Mouse (Mus musculus): ENCODE measurements around the gene 2310061I04Rik. TPM values are rescaled to one million over a fixed set of nuclear protein-coding genes. Genes with fewer than 3 reads are reported as not detected.

The 2310061I04Rik gene
- total RNA-seq, 2 experiments from 2014 or later = 9.8 to 28.4 TPM

DNA sequence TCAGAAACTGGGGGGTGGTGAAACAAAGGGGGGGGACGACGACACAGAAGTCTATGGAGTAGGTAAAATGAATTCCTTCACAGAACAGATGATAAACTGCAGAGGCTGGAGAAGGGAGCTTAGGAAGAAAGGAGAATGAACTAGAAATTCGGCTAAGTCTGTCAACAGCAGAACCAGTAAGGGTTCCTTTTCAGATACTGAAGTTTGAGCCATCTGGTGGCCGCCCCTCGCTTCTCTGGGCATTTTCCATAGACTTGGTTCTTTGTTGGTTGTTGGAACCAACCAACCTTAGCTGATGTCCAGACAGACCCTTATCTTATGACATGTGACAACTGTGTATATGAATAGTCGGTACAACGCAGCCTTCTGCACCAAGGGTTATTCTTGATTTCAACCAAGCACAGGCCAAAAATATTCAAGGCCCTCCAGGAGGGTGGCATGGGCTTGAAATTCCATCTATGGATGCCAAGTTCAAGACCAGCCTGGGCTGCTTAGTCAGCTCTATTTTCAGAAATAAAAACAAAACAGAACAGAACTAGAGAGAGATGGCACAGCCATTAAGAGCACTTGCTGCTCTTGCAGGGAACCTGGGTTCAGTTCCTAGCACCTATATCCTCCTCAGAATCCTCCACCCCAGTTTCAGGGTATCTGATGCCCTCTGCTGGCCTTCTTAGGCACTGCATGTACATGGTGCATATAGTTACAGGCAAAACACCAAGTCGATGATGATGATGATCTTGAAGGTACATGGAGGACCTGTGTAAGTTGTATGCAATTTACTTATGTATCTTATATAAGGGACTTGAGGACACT lies 26.1 kb downstream of the 2310061I04Rik start:
- no peak for ATAC-seq (ENCODE audit: poor library complexity, severe bottlenecking)

DNA sequence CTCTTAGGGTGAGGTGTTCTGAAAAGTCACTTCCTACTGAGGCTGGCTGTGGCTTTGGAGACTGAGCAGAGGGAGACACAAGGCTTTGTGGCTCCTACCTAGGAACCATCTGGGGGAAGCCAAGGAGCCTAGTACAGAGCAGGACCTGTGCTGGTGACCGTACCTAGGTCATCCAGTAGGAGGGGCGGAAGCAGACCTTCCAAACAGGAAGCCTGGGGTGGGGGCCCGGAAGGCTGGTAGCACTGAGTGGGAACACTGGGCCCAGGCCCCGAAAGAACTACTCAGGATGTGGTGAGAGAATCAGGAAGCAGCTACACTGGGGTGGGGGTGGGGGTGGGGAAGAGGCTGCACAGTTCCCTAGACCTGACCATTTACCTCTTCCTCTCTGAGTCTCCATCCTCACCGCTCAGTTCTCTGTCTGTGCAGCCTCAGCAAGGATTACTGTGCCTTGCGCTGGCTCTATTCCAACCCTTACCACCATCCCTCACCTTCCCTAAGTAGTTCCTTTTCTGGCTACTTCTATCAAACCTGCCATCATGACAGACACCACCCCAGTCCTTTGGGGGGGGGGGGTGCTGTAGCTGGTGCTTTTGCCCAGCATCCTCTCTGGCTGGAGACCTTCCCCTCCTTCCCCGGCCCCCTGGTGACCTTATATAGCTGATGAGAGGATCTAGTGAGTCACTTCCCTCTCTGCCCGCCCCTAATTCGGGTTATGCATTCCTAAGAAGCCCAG lies 26.9 kb downstream of the 2310061I04Rik start:
- peak; percentile 54 for ATAC-seq (ENCODE audit: poor library complexity, severe bottlenecking)

DNA sequence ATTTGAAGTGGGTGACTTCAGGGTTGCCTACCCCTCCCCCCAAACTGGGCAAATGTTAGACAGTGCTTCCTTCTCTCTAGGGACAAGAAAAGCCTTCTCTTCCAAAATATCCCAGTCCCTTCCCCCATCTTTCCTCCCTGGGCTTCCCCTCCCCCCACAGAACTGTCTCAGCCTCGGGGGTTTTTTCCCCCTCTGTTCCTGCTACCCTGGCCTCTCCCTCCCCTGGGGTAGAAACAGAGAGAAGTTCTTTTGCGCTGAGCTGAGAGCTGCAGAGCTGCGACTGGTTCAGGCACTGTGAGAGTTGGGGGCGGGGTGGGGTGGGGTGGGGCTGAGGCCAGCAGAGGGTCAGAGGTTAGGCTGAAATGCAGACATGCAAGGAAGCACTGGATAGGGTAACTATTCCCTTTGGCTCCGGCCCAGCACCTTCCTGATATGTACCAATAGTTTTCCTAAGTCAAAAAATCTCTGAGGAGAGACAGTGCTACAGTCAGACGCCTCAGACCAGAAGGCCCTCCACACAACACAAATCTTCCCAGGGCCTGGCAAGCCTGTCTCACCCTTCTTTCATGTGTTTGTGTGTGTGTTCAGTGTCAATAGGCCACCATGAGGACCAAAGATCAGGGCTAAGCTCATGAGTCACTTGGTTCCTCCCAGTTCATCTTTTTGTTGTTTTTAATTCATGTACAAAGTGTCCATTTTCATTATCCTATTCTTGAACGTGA lies 27.7 kb downstream of the 2310061I04Rik start:
- ATAC-seq (ENCODE audit: poor library complexity, severe bottlenecking) = no peak

DNA sequence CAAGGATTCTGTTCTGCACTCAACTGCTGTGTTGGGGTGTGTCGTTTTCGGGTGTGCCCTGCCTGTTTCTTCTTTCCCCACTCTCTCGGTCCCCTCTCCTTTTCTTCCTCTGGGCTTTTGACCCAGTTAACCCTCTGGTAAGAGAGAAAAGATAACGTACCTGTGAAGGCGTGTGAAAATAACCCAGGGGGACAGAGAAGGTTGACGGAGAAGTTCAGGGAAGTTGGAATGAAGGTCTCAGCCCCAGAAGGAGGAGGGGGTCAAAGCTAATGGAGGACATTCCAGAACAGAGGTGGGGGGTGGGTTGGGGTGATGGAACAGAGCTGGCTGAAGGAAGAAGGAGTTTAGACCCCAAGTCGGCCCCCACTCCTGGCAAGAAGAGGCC lies 28.3 kb downstream of the 2310061I04Rik start:
- no peak for ATAC-seq (ENCODE audit: poor library complexity, severe bottlenecking)

DNA sequence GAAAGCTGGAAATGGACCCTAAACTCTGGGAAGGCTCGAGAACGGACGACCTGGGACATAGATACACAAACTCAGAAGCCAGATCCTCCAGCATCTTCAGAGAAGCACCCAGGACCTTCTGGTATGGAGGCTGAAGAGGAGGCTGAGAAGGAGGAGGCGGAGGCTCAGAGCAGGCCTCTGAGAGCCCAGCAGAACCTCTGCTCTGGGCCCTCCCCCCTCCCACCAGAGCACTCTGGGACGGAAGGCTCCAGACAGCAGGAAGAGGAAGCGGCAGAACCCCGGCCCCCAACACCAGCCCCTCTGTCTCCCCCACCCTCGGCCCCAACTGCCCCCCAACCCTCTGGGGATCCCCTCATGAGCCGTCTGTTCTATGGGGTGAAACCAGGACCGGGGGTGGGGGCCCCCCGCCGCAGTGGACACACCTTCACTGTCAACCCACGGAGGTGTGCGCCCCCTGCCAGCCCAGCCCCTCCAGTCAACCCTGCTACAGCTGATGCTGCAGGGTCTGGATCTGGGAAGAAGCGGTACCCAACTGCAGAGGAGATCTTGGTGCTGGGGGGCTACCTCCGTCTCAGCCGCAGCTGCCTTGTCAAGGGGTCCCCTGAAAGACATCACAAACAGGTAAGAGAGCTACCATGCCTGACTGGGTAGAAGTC lies 28.9 kb downstream of the 2310061I04Rik start:
- ATAC-seq (ENCODE audit: poor library complexity, severe bottlenecking) = peak; percentile 41

DNA sequence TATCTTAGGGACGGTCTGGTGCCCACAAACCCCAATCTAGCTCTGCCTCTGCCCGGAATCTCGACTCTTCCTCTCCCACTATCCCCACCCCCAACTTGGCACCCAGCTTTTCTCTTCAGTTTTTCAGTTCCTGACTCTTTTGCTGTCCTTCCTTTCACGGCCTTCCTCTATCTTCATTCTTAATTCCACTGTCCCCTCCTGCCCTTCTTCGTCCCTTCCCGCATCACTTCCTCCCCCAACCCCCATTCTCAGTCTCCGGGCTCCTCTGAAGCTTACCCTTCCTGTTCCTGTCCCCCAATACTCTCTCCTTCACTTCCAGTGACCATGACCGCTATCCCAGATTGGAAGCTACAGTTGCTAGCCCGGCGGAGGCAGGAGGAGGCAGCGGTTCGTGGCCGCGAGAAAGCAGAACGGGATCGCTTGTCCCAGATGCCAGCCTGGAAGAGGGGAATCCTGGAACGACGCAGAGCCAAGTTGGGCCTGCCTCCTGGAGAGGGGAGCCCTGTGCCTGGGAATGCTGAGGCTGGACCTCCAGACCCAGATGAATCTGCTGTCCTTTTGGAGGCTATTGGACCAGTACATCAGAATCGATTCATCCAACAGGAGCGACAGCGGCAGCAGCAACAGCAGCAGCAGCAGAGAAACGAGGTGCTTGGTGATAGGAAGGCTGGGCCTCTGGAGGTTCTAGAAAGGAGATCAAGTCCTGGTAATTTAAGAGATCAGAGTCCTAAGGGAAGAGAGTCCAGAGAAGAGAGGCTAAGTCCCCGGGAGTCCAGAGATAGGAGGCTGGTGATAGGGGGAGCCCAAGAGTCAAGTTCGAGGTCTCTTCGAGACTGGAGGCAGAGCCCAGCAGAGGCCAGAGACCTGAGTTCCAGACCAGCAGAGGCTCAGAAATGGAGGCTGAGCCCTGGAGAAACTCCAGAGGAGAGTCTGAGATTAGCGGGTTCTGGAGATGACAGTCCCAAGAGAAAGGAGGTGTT lies 30.0 kb downstream of the 2310061I04Rik start:
- 0 out of 2 replicates have a peak, but pooled peaks have one; percentile 16 for ATAC-seq (ENCODE audit: poor library complexity, severe bottlenecking)

DNA sequence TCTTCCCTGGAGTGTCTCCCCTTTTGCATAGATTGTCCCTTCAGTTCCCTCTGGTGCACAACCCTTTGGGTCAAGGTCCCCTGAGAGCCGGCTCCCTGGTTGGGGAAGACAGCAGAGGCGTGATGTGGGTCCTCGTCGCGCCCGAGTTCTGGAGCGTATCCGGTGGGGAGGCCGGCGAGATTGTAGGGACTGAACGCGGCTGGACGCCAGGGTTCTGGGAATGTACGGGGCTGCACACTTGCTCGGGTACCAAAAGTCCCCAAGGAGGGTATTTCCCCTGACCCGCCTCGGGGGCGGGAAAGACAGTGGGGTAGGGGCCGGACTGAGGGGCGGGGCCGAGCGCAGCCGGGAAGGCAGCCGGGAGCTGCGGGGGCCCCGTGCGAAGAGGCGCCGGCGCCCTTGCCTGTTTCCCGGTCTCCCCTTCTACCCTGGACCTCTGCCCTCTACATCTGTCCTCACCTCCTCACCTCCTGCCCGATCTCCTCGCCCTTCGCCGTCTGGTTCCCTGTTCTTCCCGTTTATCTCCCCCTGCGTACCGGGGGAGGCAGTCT lies 30.9 kb downstream of the 2310061I04Rik start:
- no peak for ATAC-seq (ENCODE audit: poor library complexity, severe bottlenecking)

DNA sequence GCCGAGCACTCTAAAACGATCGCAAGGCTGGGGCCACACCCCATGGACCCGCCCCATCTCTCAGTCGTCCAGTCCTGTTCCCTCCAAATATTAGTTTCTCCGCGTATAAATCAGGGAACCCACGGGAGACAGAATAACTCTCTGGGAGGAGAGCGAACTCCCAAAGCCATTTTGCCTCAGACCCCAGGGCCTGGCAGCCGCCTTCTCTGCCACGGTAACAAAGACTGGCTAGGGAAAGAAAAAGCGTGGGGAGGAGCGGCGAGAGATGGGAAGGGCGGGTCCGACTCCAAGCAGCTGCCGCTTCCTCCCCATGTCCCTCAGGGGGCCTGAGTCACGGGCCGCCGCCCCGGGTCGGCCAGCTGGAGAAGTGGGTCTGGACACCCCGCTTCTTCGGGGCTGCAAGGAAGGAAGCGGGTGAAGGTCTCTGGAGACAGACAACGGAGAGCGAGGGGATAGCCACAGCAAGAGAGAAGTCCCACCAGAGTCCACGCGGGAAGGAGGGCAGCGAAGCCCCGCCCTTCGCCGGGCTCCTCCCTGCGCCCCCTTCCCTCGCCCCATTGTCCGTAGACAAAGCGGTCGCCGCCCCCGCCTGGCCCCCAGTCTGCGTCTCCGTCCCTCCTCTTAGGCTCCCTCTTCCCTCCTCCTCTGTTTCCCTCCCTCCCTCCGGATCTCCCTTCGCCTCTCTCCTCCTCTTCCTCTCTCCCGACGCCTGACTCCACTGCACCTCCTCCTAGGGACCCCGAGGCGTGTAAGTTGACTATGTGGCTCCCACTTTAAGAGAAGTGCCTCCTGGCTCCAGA lies 31.6 kb downstream of the 2310061I04Rik start, which contains the start of gene Ppp1r18:
Ppp1r18 (plus strand) TSS at position 113 of the 800 bp plus-strand sequence.
- peak; percentile 25 for ATAC-seq (ENCODE audit: poor library complexity, severe bottlenecking)

DNA sequence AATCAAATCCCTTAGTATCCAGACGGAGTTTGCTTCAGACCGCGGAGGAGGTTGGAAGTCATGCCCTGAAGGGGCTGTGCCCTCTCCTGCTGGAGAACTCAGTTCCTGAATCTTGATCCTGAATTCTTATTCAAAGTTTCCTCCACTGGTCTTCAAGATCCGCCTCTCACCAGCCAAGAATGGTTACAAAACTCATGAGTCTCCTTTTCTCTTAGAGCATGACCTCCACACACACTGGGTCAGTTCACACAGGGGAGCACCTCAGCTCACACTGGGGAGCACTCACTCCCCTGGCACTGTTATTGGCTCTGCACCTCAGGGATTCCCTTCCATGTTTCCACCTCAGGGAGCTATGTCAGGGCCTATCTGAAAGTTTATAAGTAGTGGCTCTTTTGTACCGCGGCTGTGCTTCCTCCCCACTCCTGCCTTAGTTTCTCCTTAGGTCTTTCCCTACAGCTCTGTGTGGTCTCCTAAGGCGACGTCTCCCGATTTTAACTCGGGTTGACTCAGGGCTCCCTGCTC lies 32.3 kb downstream of the 2310061I04Rik start:
- ATAC-seq (ENCODE audit: poor library complexity, severe bottlenecking) = no peak

DNA sequence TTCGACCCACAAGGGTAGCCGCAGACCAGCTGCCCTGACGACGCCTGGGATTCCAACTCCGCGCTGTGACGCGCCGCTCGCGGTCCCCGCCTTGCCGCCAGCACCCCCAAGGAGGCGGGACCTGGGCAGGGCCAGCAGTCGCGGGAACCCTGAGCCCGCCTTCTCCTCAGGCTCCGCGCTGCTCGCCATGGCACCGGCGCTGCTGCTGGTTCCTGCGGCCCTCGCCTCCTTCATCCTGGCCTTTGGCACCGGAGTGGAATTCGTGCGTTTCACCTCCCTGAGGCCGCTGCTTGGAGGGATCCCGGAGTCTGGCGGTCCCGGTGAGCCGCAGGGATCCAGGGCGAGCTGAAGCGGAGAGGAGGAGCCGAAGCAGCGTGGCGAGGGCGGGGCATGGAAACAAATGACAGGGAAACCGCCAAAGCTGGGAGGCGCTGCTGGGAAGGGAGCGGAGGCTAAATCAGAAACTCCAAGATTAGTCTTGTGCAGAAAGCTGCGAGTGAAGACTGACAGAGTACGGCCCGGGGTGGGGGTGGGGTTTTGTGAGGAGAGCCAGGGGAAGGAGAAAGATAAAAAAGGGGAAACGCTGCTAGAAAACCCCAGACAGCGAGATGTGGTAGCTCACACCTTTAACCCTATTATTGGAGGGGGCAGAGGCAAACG lies 35.9 kb downstream of the 2310061I04Rik start, which contains the start of gene Nrm:
Nrm (plus strand) TSS at position 121 of the 660 bp plus-strand sequence.
- peak; percentile 86 for ATAC-seq (ENCODE audit: poor library complexity, severe bottlenecking)

DNA sequence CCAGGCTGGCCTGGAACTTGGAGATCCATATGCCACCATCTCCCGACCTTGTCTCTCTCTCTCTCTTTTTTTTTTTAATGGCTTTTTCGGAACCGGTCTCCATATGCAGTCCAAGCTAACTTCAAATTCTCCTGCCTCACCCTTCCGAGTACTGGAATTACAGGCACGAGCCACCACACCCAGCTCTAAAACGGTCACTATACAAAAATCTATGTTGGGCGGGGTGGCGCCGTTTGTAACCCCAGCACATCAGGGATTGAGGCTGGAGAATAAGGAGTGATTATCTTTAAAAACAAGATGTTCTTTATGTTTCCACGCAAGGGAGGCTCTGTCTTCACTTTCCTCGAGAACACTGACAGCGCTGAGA lies 36.4 kb downstream of the 2310061I04Rik start:
- no peak for ATAC-seq (ENCODE audit: poor library complexity, severe bottlenecking)

DNA sequence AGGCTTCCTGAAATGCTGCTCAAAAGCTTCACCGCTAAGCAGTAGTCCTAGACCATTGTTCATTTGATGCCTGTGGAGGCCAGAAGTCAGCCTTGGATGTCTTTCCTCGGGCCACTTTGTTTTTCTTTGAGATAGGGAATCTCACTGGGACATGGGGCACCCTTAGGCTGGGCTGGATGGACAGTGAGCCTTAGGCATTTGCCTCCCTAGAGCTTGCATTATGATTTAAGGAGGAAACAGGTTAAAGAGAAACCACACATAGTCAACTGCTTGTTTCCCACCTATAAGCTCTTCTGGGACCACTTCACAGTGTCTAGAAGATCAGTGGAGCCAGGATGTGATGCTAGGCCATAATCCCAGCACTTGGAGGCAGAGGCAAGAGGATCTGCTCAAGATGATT lies 37.4 kb downstream of the 2310061I04Rik start:
- no peak for ATAC-seq (ENCODE audit: poor library complexity, severe bottlenecking)

DNA sequence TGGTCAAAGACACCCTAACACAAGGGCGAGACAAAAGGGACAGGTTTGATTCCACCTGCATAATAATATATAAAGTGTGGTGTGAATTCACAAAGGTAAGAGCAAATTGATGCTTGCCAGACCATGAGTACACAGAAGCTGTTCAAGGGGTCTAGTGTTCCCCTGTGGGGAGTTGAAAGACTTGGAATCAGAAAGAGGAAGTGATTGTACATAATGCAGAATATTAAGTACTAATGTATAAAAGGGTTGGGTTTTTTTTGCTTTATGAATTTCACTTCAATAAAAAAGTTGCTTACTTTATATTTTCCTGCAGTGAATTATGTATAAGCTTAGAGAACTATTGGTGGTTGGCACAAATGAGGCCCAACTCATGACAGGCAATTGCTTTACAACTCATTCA lies 37.9 kb downstream of the 2310061I04Rik start:
- ATAC-seq (ENCODE audit: poor library complexity, severe bottlenecking) = no peak

DNA sequence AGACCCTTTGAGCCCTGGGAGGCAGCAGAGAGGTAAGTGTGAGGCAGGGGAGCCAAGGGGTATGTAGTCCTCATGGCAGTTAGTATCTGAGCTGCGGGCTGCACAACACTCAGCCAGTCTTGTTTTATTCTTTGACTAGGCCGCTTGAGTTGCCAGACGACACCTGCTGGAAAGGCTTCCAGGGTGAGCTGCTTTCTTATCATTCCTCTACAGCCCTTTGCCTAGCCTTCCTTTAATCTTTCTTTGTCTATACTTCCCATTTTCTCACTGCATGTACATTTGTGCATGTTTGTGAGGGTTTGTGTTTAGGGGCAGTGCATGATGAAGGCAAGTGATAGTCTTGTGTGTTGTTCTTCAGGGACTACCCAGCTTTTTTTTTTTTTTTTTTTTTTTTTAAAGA lies 46.3 kb downstream of the 2310061I04Rik start:
- no peak for ATAC-seq (ENCODE audit: poor library complexity, severe bottlenecking)

DNA sequence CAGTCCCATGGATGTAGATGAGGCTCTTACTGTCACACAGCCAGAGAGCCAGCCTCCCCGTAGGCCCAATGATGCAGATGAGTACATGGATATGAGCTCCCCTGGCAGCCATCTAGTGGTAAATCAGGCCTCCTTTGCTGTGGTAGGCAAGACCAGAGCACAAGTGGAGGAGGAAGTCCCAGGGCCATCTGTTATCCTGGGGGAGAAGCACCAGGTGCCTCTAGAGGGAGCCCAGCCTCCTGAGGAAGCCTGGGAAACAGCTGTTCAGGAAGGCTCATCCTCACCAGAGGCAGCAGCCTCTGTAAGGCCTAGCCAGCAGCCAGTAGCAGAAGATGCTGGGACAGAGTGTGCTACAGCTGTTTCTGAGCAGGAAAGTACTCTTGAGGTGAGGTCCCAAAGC lies 49.1 kb downstream of the 2310061I04Rik start:
- no peak for ATAC-seq (ENCODE audit: poor library complexity, severe bottlenecking)

DNA sequence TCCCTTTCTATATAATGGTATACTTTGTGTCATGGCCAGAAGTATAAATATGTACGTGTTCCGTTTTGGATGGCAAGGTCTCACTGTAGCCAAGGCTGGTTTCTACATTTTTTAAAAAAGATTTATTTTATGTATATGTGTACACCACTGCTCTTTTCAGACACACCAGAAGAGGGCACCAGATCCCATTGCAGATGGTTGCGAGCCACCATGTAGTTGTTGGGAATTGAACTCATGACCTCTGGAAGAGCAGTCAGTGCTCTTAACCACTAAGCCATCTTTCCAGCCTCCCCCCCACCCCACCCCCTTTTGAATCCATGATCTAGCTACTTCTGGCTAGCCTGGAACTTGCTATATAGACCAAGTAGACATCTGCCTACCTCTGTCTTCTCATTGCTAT lies 53.7 kb downstream of the 2310061I04Rik start:
- no peak for ATAC-seq (ENCODE audit: poor library complexity, severe bottlenecking)
